Mouse (Mus musculus): Measurements from ENCODE around the gene Cd300lg.

GRCm38 (mm10) chr11:102034887-102035286, 6.4 kb upstream of the Cd300lg start:
- TF ChIP-seq POLR2A (IDR thresholded peaks at IDR 0.05; ENCODE audit: control insufficient read depth, extremely low read depth, insufficient read depth, low read length, poor library complexity) (no peak), CTCF (IDR thresholded peaks at IDR 0.05; ENCODE audit: borderline replicate concordance, control insufficient read depth, extremely low read depth, insufficient read depth, low read length, poor library complexity) (no peak)
